Mouse (Mus musculus): Measurements from ENCODE around the gene Nuak1.
A peak's percentile ranks its signal among the peaks of the same experiment; 100 is the strongest.

Gene Nuak1

GRCm38 (mm10) chr10:84446661-84447060, 6.3 kb upstream of the Nuak1 start:
- no peak for DNase-seq

- no peak for DNase-seq
These were observed 4.0 kb upstream of the Nuak1 start for GRCm38 (mm10) chr10:84444396-84444795.

GRCm38 (mm10) chr10:84441846-84442245, 1.4 kb upstream of the Nuak1 start:
- DNase-seq, result no peak

GRCm38 (mm10) chr10:84441434-84441785, 1.0 kb upstream of the Nuak1 start:
- DNase-seq, result peak in 1 of 2 experiments; percentile 26

- DNase-seq, result no peak
These were observed 236 bp downstream of the Nuak1 start for GRCm38 (mm10) chr10:84440181-84440540.

- DNase-seq, result no peak
These were observed 1.2 kb downstream of the Nuak1 start for GRCm38 (mm10) chr10:84439228-84439596.

- no peak for DNase-seq
These were observed 1.8 kb downstream of the Nuak1 start for GRCm38 (mm10) chr10:84438466-84439227.

- DNase-seq, result peak; percentile 93 to 94
These were observed 2.4 kb downstream of the Nuak1 start for GRCm38 (mm10) chr10:84438049-84438422.

- no peak for DNase-seq
These were observed 3.0 kb downstream of the Nuak1 start for GRCm38 (mm10) chr10:84437166-84438048.

GRCm38 (mm10) chr10:84435930-84436329, 4.5 kb downstream of the Nuak1 start:
- no peak for DNase-seq

GRCm38 (mm10) chr10:84433193-84433801, 7.1 kb downstream of the Nuak1 start:
- DNase-seq, result no peak

- peak; percentile 29 to 36 for DNase-seq
These were observed 16.0 kb downstream of the Nuak1 start for GRCm38 (mm10) chr10:84424374-84424773.

GRCm38 (mm10) chr10:84423903-84424302, 16.5 kb downstream of the Nuak1 start:
- no peak for DNase-seq

- DNase-seq, result no peak
These were observed 19.8 kb downstream of the Nuak1 start for GRCm38 (mm10) chr10:84420589-84420988.

- no peak for DNase-seq
These were observed 22.0 kb downstream of the Nuak1 start for GRCm38 (mm10) chr10:84418421-84418820.

GRCm38 (mm10) chr10:84416752-84417151, 23.6 kb downstream of the Nuak1 start:
- no peak for DNase-seq

GRCm38 (mm10) chr10:84414981-84415700, 25.3 kb downstream of the Nuak1 start:
- no peak for DNase-seq

- DNase-seq, result no peak
These were observed 27.1 kb downstream of the Nuak1 start for GRCm38 (mm10) chr10:84413310-84413709.

- DNase-seq, result peak; percentile 78 to 85
These were observed 28.0 kb downstream of the Nuak1 start for GRCm38 (mm10) chr10:84412326-84412962.

GRCm38 (mm10) chr10:84411122-84412105, 29.0 kb downstream of the Nuak1 start:
- peak; percentile 31 for DNase-seq

Data from lung, adult 18-20 months (tissue).